Mouse (Mus musculus) G1E-ER4 (cell line): ENCODE data around the gene Eif6. TPM values are rescaled to one million over a fixed set of nuclear protein-coding genes. Genes with fewer than 3 reads are reported as not detected.

Experiments
- GATA1 ChIP-seq: IDR thresholded peaks from one replicate; pipeline ENCODE4 v1.8.0; 2012; ENCODE audit warnings: low read length, inconsistent platforms
- polyA plus RNA-seq: library from polyadenylated mRNA; stranded (reverse); fragments of >175 nt; gene quantifications from 2 replicates; pipeline ENCODE4 v1.2.3, GENCODE M21; 2012

The Eif6 gene
- polyA plus RNA-seq, 1 experiment: 373 TPM

- no peak for TF ChIP-seq GATA1
Measured at GRCm38 (mm10) chr2:155807408-155807807, 19.3 kb downstream of the Eif6 start.

DNA sequence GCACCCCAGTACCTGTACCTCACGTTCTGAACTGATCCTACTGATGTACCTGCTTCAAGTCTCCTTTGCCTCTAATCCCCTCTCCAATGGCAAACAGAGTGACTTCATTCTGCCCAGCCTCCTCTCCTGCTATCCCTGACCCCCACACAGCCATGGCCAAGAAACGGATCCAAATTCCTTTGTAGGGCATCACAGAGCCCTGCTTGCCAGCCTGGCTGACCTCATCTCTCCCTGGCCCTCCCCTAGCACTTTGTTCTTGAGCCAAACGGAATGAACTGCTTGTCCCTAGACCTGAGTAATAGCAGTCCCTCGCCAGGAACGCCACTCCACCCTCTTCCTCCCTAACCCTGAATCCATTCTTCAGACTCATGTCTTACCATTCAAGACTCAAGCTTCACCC, 20.2 kb downstream of the Eif6 start:
- no peak for TF ChIP-seq GATA1

GRCm38 (mm10) chr2:155805925-155806255, 20.8 kb downstream of the Eif6 start:
- no peak for TF ChIP-seq GATA1

GRCm38 (mm10) chr2:155805231-155805924, 21.3 kb downstream of the Eif6 start:
- no peak for TF ChIP-seq GATA1

GRCm38 (mm10) chr2:155804053-155804452, 22.7 kb downstream of the Eif6 start:
- no peak for TF ChIP-seq GATA1

DNA sequence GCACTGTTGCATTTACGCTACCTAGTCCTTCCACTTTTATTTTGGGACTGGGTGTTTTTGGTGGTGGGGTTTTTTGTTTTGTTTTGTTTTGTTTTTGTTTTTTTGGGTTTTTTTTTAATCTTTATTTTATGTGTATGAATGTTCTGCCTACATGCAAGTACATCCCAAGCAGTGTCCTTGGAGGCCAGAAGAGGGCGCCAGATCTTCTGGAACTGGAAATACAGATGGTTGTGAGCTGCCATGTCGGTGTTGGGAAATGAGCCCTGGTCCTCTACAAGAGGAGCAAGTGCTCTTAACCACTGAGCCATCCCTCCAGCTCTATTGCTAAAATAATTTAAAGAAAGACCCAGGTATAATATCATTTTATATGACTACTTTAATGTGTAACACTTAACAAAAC, 24.0 kb downstream of the Eif6 start:
- no peak for TF ChIP-seq GATA1

GRCm38 (mm10) chr2:155798613-155799012, 28.1 kb downstream of the Eif6 start:
- TF ChIP-seq GATA1: no peak

- TF ChIP-seq GATA1: no peak
Measured at GRCm38 (mm10) chr2:155794674-155795445, 31.9 kb downstream of the Eif6 start.

DNA sequence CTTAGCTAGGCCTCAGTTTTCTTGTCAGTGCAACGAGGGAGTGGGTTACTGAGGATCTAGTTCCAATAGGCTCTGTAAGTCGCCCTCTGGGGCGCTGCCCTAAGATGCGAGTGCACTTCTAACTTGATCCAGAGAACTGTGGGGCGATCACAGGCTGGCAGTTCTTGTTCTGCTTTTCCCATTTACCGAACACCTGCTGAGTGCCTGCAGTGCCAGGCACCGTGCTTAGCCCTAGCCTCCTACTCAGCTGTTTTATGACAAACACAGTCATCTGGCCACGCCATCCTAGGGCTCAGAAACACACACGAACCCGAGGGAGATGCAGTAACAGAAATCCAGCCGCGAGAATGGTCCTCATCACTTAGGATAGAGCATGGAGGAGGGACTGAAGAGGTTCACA, 33.8 kb downstream of the Eif6 start:
- TF ChIP-seq GATA1: no peak

GRCm38 (mm10) chr2:155787949-155788931, 38.5 kb downstream of the Eif6 start:
- TF ChIP-seq GATA1: no peak

GRCm38 (mm10) chr2:155786905-155787304, 39.8 kb downstream of the Eif6 start:
- TF ChIP-seq GATA1: no peak

- TF ChIP-seq GATA1: no peak
Measured at GRCm38 (mm10) chr2:155784534-155784933, 42.2 kb downstream of the Eif6 start.

- no peak for TF ChIP-seq GATA1
Measured at GRCm38 (mm10) chr2:155779506-155779905, 47.2 kb downstream of the Eif6 start.

DNA sequence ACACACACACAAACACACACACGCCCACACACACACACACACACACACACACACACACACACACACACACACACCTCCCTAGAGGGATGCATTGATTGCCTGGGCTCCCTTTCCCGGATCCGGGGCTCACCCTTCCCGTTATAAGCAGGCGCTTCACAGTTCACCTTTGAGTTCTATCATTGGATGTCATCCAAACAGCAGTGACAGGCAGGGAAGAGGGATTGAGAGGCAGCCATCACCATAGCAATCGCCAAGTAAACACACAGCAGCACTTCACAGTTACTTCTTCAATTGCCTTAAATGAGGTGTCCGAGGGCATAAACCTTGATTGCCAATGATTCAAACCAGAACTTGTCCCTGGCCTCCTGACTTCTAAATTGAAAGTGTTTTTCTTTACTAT, 47.7 kb downstream of the Eif6 start:
- TF ChIP-seq GATA1: no peak

DNA sequence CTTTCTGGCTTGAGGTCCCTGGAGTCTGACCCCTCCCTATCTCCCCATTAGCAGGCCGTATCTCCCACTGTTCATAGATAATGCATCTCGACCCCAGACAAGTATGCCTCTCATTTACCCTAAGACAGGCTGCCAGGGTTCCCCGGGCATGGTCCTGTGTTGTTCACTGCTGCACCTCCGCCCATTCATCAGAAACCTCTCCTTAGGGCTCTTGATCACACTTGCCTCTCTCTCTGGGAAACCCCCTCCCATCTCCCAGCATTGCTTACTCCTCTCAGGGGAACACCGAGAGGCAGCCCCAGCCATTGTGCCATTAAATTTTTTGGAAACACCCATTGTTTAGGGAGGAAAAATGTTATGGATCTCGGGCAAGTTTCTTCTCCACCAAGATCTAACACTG, 48.7 kb downstream of the Eif6 start:
- no peak for TF ChIP-seq GATA1

DNA sequence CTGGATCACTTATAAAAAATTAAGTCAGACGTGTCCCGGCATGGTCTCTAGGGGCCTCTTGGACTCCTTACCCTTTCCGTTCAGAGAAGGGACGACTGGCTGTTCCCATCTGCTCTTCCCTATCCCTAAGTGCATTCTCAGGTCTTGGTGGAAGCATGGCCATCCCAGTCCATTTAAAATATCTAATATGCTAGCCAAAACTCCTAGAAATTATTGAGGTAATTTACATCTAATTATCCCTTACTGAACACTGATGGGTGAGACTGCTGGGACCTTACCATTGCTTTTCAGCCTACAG, 49.1 kb downstream of the Eif6 start:
- TF ChIP-seq GATA1: no peak
